Mouse (Mus musculus) telencephalon, adult 2 months (tissue): ENCODE measurements at regions not wholly inside any gene's neighbourhood (a gene's known extent, or its start where the extent isn't known, plus 50 kb on each side); places are given as distances from the start of the nearest gene placed in this dataset.

Experiments used
- DNase-seq: peaks from one replicate; pipeline ENCODE4 v3.0.0-alpha.2; 2011; ENCODE audit warnings: low read depth, low spot score

- DNase-seq: no peak
Observed at GRCm38 (mm10) chr3:61064720-61065119, 62.1 kb downstream of the P2ry1 start.

GRCm38 (mm10) chr3:61067067-61067466, 64.5 kb downstream of the P2ry1 start:
- DNase-seq: no peak

- DNase-seq: no peak
Observed at GRCm38 (mm10) chr3:61068229-61068628, 65.6 kb downstream of the P2ry1 start.

- no peak for DNase-seq
Observed at GRCm38 (mm10) chr3:61071041-61071440, 68.4 kb downstream of the P2ry1 start.

GRCm38 (mm10) chr3:61072330-61072729, 69.7 kb downstream of the P2ry1 start:
- peak; percentile 6 for DNase-seq

- DNase-seq: no peak
Observed at GRCm38 (mm10) chr3:61073103-61073502, 70.5 kb downstream of the P2ry1 start.

GRCm38 (mm10) chr3:61073806-61074205, 71.2 kb downstream of the P2ry1 start:
- no peak for DNase-seq

- no peak for DNase-seq
Observed at GRCm38 (mm10) chr3:61075839-61076238, 73.2 kb downstream of the P2ry1 start.

GRCm38 (mm10) chr3:61089931-61090330, 87.3 kb downstream of the P2ry1 start:
- DNase-seq: no peak

GRCm38 (mm10) chr3:61092031-61092430, 89.4 kb downstream of the P2ry1 start:
- no peak for DNase-seq

- no peak for DNase-seq
Observed at GRCm38 (mm10) chr3:61116364-61116763, 113.8 kb downstream of the P2ry1 start.

- no peak for DNase-seq
Observed at GRCm38 (mm10) chr3:61133096-61133495, 130.5 kb downstream of the P2ry1 start.

- DNase-seq: no peak
Observed at GRCm38 (mm10) chr3:61154087-61154486, 151.5 kb downstream of the P2ry1 start.

GRCm38 (mm10) chr3:61159811-61160210, 157.2 kb downstream of the P2ry1 start:
- no peak for DNase-seq

GRCm38 (mm10) chr3:61161384-61161783, 158.8 kb downstream of the P2ry1 start:
- no peak for DNase-seq

GRCm38 (mm10) chr3:61185789-61186188, 175.6 kb upstream of the Rap2b start:
- no peak for DNase-seq

GRCm38 (mm10) chr3:61188662-61189061, 172.8 kb upstream of the Rap2b start:
- DNase-seq: no peak

GRCm38 (mm10) chr3:61216562-61216961, 144.9 kb upstream of the Rap2b start:
- DNase-seq: no peak

- DNase-seq: no peak
Observed at GRCm38 (mm10) chr3:61224505-61224904, 136.9 kb upstream of the Rap2b start.

GRCm38 (mm10) chr3:61225054-61225453, 136.4 kb upstream of the Rap2b start:
- DNase-seq: no peak

- DNase-seq: no peak
Observed at GRCm38 (mm10) chr3:61241380-61241779, 120.1 kb upstream of the Rap2b start.

GRCm38 (mm10) chr3:61243876-61244527, 117.4 kb upstream of the Rap2b start:
- peak; percentile 53 for DNase-seq

GRCm38 (mm10) chr3:61246429-61246828, 115.0 kb upstream of the Rap2b start:
- no peak for DNase-seq

- no peak for DNase-seq
Observed at GRCm38 (mm10) chr3:61247344-61247743, 114.1 kb upstream of the Rap2b start.
